Mouse (Mus musculus) intestine, embryonic 15.5 days (tissue): ENCODE measurements at regions not wholly inside any gene's neighbourhood (a gene's known extent, or its start where the extent isn't known, plus 50 kb on each side); places are given as distances from the start of the nearest gene placed in this dataset.

Experiments
- ATAC-seq: fragments of 200-750 bp; cut with Nextera tagmentation; 2 replicates; pipeline ENCODE4 v1.8.0; 2017; ENCODE audit warnings: moderate TSS enrichment, moderate library complexity
- H3K27ac ChIP-seq: fragments of 300-500 bp; sonication (generic); 2 replicates; pipeline ENCODE4 v1.5.1; 2015; ENCODE audit warnings: mild to moderate bottlenecking, inconsistent platforms
- H3K27me3 ChIP-seq: fragments of 300-500 bp; sonication (generic); replicated peaks from 2 replicates; pipeline ENCODE4 v1.6.1; 2015; ENCODE audit warnings: inconsistent platforms
- H3K36me3 ChIP-seq: fragments of 300-500 bp; sonication (generic); 2 replicates; pipeline ENCODE4 v1.6.1; 2015; ENCODE audit warnings: inconsistent platforms
- H3K4me1 ChIP-seq: fragments of 300-500 bp; sonication (generic); replicated peaks from 2 replicates; pipeline ENCODE4 v1.6.1; 2015; ENCODE audit warnings: inconsistent platforms
- H3K4me2 ChIP-seq: fragments of 300-500 bp; sonication (generic); replicated peaks from 2 replicates; pipeline ENCODE4 v1.6.1; 2015; ENCODE audit warnings: mild to moderate bottlenecking, inconsistent platforms
- H3K4me3 ChIP-seq: fragments of 300-500 bp; sonication (generic); replicated peaks from 2 replicates; pipeline ENCODE4 v1.5.1; 2015; ENCODE audit warnings: inconsistent platforms
- H3K9ac ChIP-seq: fragments of 300-500 bp; sonication (generic); 2 replicates; pipeline ENCODE4 v1.6.1; 2015; ENCODE audit warnings: inconsistent platforms
- H3K9me3 ChIP-seq: fragments of 300-500 bp; sonication (generic); 2 replicates; pipeline ENCODE4 v1.6.1; 2016; ENCODE audit warnings: inconsistent platforms
- WGBS: fragments of 180-500 bp; shearing (Covaris S2); methylation state at CpG from one replicate; pipeline ENCODE4 v1.1.7; 2015; 5-methylcytosine and 5-hydroxymethylcytosine counted together

DNA sequence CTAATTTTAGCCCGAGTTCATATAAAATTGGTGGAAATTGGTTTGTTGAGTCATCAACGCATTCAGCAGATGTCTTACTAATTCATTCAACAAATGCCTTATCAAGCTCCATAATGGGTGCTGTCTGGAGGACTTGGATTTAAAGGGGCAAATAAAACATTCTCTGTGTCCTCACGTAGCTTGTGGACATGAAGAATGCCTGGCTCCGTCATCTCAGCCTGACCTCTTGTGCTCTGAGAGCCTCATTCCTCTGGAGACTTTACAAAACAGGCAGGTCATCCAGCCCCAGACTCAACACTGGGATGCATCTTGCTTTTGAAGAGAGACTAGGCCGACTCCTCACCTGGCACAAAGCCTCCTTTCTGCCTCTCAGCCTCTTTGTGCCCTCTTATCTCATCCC lies 248.6 kb downstream of the Plpp3 start:
- H3K27ac ChIP-seq: no peak overlapping the region
- no peaks in the 10 kb centered on the region for H3K27me3 ChIP-seq
- no peak for ATAC-seq
- WGBS: 81% methylated on average over 5 of the region's 5 CpGs
- H3K36me3 ChIP-seq: no peaks in the 10 kb centered on the region
- no peak overlapping the region for H3K4me3 ChIP-seq
- 0 out of 2 replicates have a peak, but pooled peaks cover 3% of the 10 kb centered on the region for H3K4me1 ChIP-seq
- H3K4me2 ChIP-seq: no peak overlapping the region
- no peaks in the 10 kb centered on the region for H3K9me3 ChIP-seq
- no peak overlapping the region for H3K9ac ChIP-seq

DNA sequence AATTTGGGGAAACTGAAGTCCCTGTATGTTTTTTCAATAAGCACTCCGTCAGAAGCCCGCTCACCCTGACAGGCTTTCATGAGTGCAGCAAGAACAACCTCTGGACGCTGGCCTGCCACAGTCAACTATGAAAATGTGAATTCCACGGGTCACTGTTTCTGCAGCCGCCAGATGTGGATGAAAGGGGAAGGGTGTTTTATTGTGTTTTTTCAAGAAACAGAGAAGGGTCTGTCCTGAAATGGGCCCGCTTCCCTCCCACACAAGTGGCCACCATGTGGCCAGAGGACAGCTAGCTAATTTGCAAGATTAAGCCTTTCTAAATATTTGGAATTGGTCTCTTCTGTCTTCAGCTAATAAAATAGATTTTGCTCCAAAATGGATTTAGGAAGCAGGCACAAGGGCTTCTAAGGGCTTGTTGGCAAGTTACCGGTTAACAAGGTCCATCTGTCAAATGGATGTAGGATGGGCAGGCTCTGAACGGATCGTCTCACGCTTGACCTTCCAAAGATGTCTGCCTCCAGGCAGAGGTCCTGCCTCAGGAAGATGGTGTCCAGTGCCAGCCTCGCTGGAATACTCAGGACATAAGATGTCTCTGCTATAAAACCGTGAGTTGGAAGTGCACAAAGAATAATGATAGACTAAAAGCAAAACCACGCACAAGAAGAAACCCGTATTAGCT lies 249.8 kb downstream of the Plpp3 start:
- 0 out of 2 replicates have a peak, but pooled peaks cover 3% of the 10 kb centered on the region for H3K4me1 ChIP-seq
- no peak overlapping the region for H3K9ac ChIP-seq
- H3K4me2 ChIP-seq: no peak overlapping the region
- H3K9me3 ChIP-seq: no peaks in the 10 kb centered on the region
- no peaks in the 10 kb centered on the region for H3K36me3 ChIP-seq
- WGBS: 54% methylated on average over 14 of the region's 14 CpGs
- ATAC-seq: no peak
- no peak overlapping the region for H3K4me3 ChIP-seq
- H3K27ac ChIP-seq: no peak overlapping the region
- H3K27me3 ChIP-seq: no peaks in the 10 kb centered on the region

DNA sequence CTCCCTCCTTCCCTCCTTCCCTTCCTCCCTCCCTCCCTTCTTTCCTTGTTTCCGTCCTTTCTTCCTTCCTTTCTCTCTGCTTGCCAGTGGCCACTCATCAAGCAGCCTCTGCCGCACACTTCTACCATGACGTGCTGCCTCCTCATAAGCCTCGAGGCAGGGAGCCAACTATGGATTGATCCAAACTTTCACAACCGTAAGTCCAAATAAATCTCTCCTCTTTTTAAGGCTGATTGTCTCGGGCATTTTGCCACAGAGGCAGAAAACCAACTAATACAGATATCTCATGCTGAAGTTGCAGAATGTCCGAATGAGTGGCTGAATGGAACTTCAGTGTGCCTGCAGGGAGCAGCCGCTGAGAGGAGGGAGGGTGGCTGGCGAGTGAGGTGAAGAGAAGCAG lies 251.7 kb downstream of the Plpp3 start:
- no peaks in the 10 kb centered on the region for H3K27me3 ChIP-seq
- 73% methylated on average over 9 of the region's 9 CpGs for WGBS

GRCm38 (mm10) chr4:105417166-105417565 lies 260.0 kb downstream of the Plpp3 start:
- 94% methylated on average over 3 of the region's 3 CpGs for WGBS
- no peak overlapping the region for H3K9ac ChIP-seq
- no peaks in the 10 kb centered on the region for H3K4me1 ChIP-seq
- H3K4me3 ChIP-seq: no peak overlapping the region
- no peaks in the 10 kb centered on the region for H3K27me3 ChIP-seq
- no peak overlapping the region for H3K27ac ChIP-seq
- H3K9me3 ChIP-seq: no peaks in the 10 kb centered on the region
- H3K36me3 ChIP-seq: no peaks in the 10 kb centered on the region
- no peak for ATAC-seq
- no peak overlapping the region for H3K4me2 ChIP-seq

More for the DNA sequence above, 251.7 kb downstream of the Plpp3 start:
- ATAC-seq: no peak
- Histone ChIP-seq H3K36me3 (no peaks in the 10 kb centered on the region), H3K9ac (no peak overlapping the region), H3K4me1 (no peaks in the 10 kb centered on the region), H3K9me3 (no peaks in the 10 kb centered on the region), H3K4me2 (no peak overlapping the region), H3K27ac (no peak overlapping the region), H3K4me3 (no peak overlapping the region)

GRCm38 (mm10) chr4:105422466-105422865 lies 265.3 kb downstream of the Plpp3 start:
- Histone ChIP-seq H3K27me3 (no peaks in the 10 kb centered on the region), H3K4me3 (no peak overlapping the region), H3K9me3 (no peaks in the 10 kb centered on the region), H3K27ac (no peak overlapping the region), H3K36me3 (no peaks in the 10 kb centered on the region), H3K4me2 (no peak overlapping the region), H3K9ac (no peak overlapping the region), H3K4me1 (no peaks in the 10 kb centered on the region)
- 23% methylated on average over 7 of the region's 7 CpGs for WGBS
- no peak for ATAC-seq

- ATAC-seq: no peak
- no peaks in the 10 kb centered on the region for H3K36me3 ChIP-seq
- no peaks in the 10 kb centered on the region for H3K4me1 ChIP-seq
- no peak overlapping the region for H3K4me3 ChIP-seq
- H3K4me2 ChIP-seq: no peak overlapping the region
- H3K9me3 ChIP-seq: no peaks in the 10 kb centered on the region
- H3K27ac ChIP-seq: no peak overlapping the region
- H3K27me3 ChIP-seq: no peaks in the 10 kb centered on the region
- no peak overlapping the region for H3K9ac ChIP-seq
- WGBS: 74% methylated on average over 3 of the region's 3 CpGs
Observed at GRCm38 (mm10) chr4:105423727-105424201, 266.6 kb downstream of the Plpp3 start.

DNA sequence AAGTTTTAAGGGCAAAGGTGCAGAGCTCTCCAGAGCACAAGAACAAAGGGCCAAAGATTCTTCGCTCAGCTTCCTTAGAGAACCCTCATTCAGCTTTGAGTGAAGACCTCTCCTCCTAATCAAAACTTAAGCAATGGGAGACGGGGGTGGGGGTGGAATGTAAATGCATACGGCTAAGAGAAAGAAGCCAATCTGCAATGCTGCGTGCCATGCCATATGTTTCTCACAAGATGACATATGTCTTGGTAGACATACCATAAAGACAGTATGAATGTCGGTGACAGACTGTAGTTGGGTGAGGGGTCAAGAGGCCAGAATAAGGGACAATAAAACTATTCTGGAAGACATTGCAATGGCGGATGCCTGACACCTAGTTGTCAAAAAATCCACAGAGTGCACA lies 267.9 kb downstream of the Plpp3 start:
- no peak overlapping the region for H3K4me3 ChIP-seq
- no peaks in the 10 kb centered on the region for H3K4me1 ChIP-seq
- H3K4me2 ChIP-seq: no peak overlapping the region
- H3K27ac ChIP-seq: no peak overlapping the region
- H3K36me3 ChIP-seq: no peaks in the 10 kb centered on the region
- 77% methylated on average over 6 of the region's 6 CpGs for WGBS
- no peaks in the 10 kb centered on the region for H3K27me3 ChIP-seq
- no peak for ATAC-seq
- no peaks in the 10 kb centered on the region for H3K9me3 ChIP-seq
- no peak overlapping the region for H3K9ac ChIP-seq

DNA sequence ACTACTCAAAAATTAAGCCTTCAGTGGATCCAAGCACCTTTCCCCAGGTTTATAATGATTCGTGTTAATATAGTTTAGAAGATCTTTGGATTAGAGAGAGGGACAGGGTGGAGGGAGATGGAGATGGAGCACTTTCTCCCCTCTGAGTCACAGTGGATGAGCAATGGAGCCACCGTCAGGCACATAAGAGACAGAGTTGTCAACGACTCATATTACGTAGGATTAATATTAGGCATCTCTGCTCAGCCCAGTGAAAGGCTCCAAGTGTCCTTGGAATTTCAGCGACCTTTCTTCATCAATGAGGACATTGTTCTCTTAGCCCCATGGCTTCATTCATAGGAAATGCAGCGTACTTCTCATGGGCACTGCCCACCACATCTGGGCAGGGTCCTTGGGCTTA lies 270.4 kb downstream of the Plpp3 start:
- no peak for ATAC-seq
- no peak overlapping the region for H3K4me2 ChIP-seq
- no peak overlapping the region for H3K4me3 ChIP-seq
- H3K27ac ChIP-seq: no peak overlapping the region
- H3K9me3 ChIP-seq: no peaks in the 10 kb centered on the region
- H3K36me3 ChIP-seq: no peaks in the 10 kb centered on the region
- H3K27me3 ChIP-seq: no peaks in the 10 kb centered on the region
- whole genome bisulfite sequencing: 79% methylated on average over 6 of the region's 6 CpGs
- no peak overlapping the region for H3K9ac ChIP-seq
- H3K4me1 ChIP-seq: no peaks in the 10 kb centered on the region

GRCm38 (mm10) chr4:105429381-105430100 lies 272.4 kb downstream of the Plpp3 start:
- H3K9ac ChIP-seq: no peak overlapping the region
- no peak for ATAC-seq
- no peaks in the 10 kb centered on the region for H3K4me1 ChIP-seq
- 84% methylated on average over 6 of the region's 6 CpGs for WGBS
- no peak overlapping the region for H3K27ac ChIP-seq
- H3K9me3 ChIP-seq: no peaks in the 10 kb centered on the region
- no peaks in the 10 kb centered on the region for H3K27me3 ChIP-seq
- H3K36me3 ChIP-seq: no peaks in the 10 kb centered on the region
- no peak overlapping the region for H3K4me2 ChIP-seq
- no peak overlapping the region for H3K4me3 ChIP-seq

DNA sequence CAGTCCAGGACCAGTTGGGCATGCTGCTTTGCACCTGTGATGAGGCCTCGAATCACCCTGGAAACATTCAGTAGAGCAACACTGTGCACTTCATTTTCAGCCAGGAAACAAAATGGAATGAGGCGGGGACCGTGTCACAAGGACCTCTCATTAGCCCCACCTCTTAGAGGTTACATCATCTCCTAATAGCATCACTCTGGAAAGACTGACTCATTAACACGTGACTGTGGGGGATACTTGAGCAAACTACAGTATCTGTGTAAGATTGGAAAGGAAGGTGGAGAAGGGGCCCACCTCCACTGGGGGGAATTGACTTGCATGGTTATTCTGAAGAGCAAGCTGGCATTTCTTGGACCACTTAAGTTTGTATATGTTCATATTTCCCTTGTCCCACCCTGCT lies 275.3 kb downstream of the Plpp3 start:
- WGBS: 84% methylated on average over 4 of the region's 4 CpGs
- H3K36me3 ChIP-seq: no peaks in the 10 kb centered on the region

GRCm38 (mm10) chr4:105437141-105437540 lies 280.0 kb downstream of the Plpp3 start:
- Histone ChIP-seq H3K36me3 (no peaks in the 10 kb centered on the region), H3K4me3 (no peak overlapping the region), H3K4me1 (no peaks in the 10 kb centered on the region), H3K9me3 (no peaks in the 10 kb centered on the region), H3K27me3 (no peaks in the 10 kb centered on the region), H3K9ac (no peak overlapping the region), H3K4me2 (no peak overlapping the region), H3K27ac (no peak overlapping the region)
- WGBS: 63% methylated on average over 5 of the region's 5 CpGs
- no peak for ATAC-seq

More for the DNA sequence above, 275.3 kb downstream of the Plpp3 start:
- Histone ChIP-seq H3K4me3 (no peak overlapping the region), H3K9ac (no peak overlapping the region), H3K9me3 (no peaks in the 10 kb centered on the region), H3K4me1 (no peaks in the 10 kb centered on the region), H3K27ac (no peak overlapping the region), H3K4me2 (no peak overlapping the region), H3K27me3 (no peaks in the 10 kb centered on the region)
- no peak for ATAC-seq

DNA sequence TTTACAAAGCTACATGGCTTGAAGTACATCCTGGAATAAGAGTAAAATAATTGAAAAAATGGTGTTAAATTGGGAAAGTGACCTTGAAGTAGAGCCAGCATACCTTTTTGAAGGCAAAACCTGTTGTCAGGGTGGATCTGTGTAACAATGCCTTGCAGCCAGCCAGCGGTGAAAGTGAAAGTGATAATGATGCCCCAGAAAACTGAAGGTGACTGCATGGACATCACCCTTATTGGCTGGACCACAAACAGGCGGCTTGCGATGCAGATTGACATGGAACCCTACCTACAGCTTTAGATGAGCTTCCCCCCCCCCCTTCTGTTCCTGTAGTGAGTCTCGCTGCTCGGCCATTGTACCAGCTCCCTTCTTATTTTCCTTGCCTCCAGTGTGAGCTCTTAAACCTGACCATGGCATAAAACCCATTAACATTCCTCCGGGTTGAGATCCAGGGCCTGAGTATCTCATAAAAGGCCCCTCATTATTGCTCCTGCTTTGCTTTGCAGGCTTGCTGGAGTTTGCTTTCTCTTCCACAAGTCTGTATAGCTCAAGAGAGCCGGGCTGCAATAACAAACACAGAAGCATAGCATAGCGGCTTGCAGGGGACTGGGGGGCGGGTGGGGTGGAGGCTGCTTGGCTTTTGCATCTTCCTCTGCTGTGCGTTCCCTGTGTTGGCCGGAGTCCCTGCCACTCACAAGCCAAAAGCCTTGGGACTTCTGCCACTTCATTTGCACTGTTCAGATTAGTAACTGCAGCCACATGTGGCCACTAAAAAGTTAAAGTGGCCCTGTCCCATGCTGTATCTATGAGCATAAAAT lies 292.1 kb downstream of the Plpp3 start:
- Histone ChIP-seq H3K27me3 (no peaks in the 10 kb centered on the region), H3K36me3 (no peaks in the 10 kb centered on the region), H3K4me3 (no peak overlapping the region), H3K4me2 (no peak overlapping the region), H3K9ac (no peak overlapping the region), H3K4me1 (no peaks in the 10 kb centered on the region), H3K9me3 (no peaks in the 10 kb centered on the region), H3K27ac (no peak overlapping the region)
- ATAC-seq: no peak
- 61% methylated on average over 11 of the region's 11 CpGs for WGBS
